Mouse (Mus musculus) C2C12 (cell line): ENCODE measurements around the gene Tek. TPM values are rescaled to one million over a fixed set of nuclear protein-coding genes. Genes with fewer than 3 reads are reported as not detected.

Source experiments
- H3K27me3 ChIP-seq: one replicate; pipeline ENCODE4 v1.6.1; 2011; ENCODE audit not compliant: control insufficient read depth, insufficient read depth, insufficient read length
- H3K36me3 ChIP-seq: one replicate; pipeline ENCODE4 v1.6.1; 2011; ENCODE audit not compliant: control insufficient read depth, insufficient read depth
- H3K4me3 ChIP-seq: one replicate; pipeline ENCODE4 v1.5.1; 2011; ENCODE audit warnings: mild to moderate bottlenecking, control low read depth; ENCODE audit not compliant: poor library complexity, insufficient read depth, severe bottlenecking
- H3K79me2 ChIP-seq: one replicate; pipeline ENCODE4 v1.6.1; 2011; ENCODE audit not compliant: control insufficient read depth, insufficient read depth
- H3K79me3 ChIP-seq: one replicate; pipeline ENCODE4 v1.6.1; 2011; ENCODE audit warnings: low read depth, control low read depth
- H3ac ChIP-seq: one replicate; pipeline ENCODE3; 2011; ENCODE audit warnings: low read depth; ENCODE audit not compliant: control insufficient read depth, insufficient read length
- CEBPB ChIP-seq: IDR thresholded peaks from one replicate; pipeline ENCODE4 v1.6.1; 2011; ENCODE audit warnings: low read depth, mild to moderate bottlenecking, control low read depth, moderate library complexity
- CTCF ChIP-seq: IDR thresholded peaks from one replicate; pipeline ENCODE4 v1.5.1; 2011; ENCODE audit not compliant: control insufficient read depth, insufficient read depth, insufficient read length
- FOSL1 ChIP-seq: IDR thresholded peaks from one replicate; pipeline ENCODE4 v1.8.0; 2011; ENCODE audit warnings: mild to moderate bottlenecking, low read length; ENCODE audit not compliant: poor library complexity, insufficient read depth, severe bottlenecking
- MAX ChIP-seq: IDR thresholded peaks from one replicate; pipeline ENCODE4 v1.6.1; 2011; ENCODE audit warnings: mild to moderate bottlenecking, control low read depth
- MYOD1 ChIP-seq: IDR thresholded peaks from one replicate; pipeline ENCODE4 v1.6.1; 2011; ENCODE audit warnings: low read depth; ENCODE audit not compliant: control insufficient read depth, insufficient read length
- MYOG ChIP-seq: IDR thresholded peaks from one replicate; pipeline ENCODE4 v1.6.1; 2011; ENCODE audit not compliant: control insufficient read depth, insufficient read length; ENCODE audit errors: extremely low read depth
- USF1 ChIP-seq: IDR thresholded peaks from one replicate; pipeline ENCODE4 v1.6.1; 2011; ENCODE audit warnings: low read depth, mild to moderate bottlenecking, control low read depth, moderate library complexity
- polyA plus RNA-seq: library from polyadenylated mRNA; unstranded; fragments of >200 nt; fragmentation: generic; extraction: Trizol; gene quantifications from one replicate; pipeline ENCODE4 v1.2.1, GENCODE M21; 2012; ENCODE audit warnings: missing spikeins

Tek gene
- polyA plus RNA-seq, 1 experiment, result 0.01 TPM

- no peaks in the 10 kb centered on the region for H3K79me2 ChIP-seq
- no peaks in the 10 kb centered on the region for H3K27me3 ChIP-seq
- no peak overlapping the region for H3K4me3 ChIP-seq
- no peaks in the 10 kb centered on the region for H3K79me3 ChIP-seq
- TF ChIP-seq CTCF (no peak), FOSL1 (no peak), MAX (no peak), USF1 (peak; percentile 20)
- H3K36me3 ChIP-seq, result no peaks in the 10 kb centered on the region
- H3ac ChIP-seq, result no peak overlapping the region
These were observed 161.7 kb downstream of the Tek start for GRCm38 (mm10) chr4:94900744-94901143.

- TF ChIP-seq MAX, result no peak
- no peak for TF ChIP-seq USF1
- TF ChIP-seq CEBPB, result no peak
- TF ChIP-seq FOSL1, result no peak
- TF ChIP-seq MYOG, result no peak
- no peak for TF ChIP-seq MYOD1
- TF ChIP-seq CTCF, result no peak
These were observed 162.7 kb downstream of the Tek start for GRCm38 (mm10) chr4:94901780-94902179.

More at GRCm38 (mm10) chr4:94901780-94902179, 162.7 kb downstream of the Tek start:
- Histone ChIP-seq H3K79me2 (no peaks in the 10 kb centered on the region), H3K79me3 (no peaks in the 10 kb centered on the region), H3K27me3 (no peaks in the 10 kb centered on the region), H3K4me3 (no peak overlapping the region), H3K36me3 (no peaks in the 10 kb centered on the region), H3ac (no peak overlapping the region)

Other genes with a start within 250 kb of the Tek start
- gene Gm10306, start 182.7 kb upstream of the Tek start, polyA plus RNA-seq, result not detected
- gene Caap1, start 182.5 kb upstream of the Tek start, polyA plus RNA-seq, result 3.4 TPM
- gene Plaa, start 136.0 kb upstream of the Tek start, polyA plus RNA-seq, result 26.5 TPM
- gene Ift74, start 124.8 kb upstream of the Tek start, polyA plus RNA-seq, result 9.1 TPM
- 0.04 TPM for gene Lrrc19, start 89.1 kb upstream of the Tek start, polyA plus RNA-seq
- 0.04 TPM for gene Eqtn, start 189.6 kb downstream of the Tek start, polyA plus RNA-seq
- 2.2 TPM for gene Mysm1, start 239.8 kb downstream of the Tek start, polyA plus RNA-seq